Mouse (Mus musculus) midbrain, embryonic 12.5 days (tissue): Measurements from ENCODE around the gene Olfr916. TPM values are rescaled to one million over a fixed set of nuclear protein-coding genes. Genes with fewer than 3 reads are reported as not detected.

Experiments
- ATAC-seq: fragments of 200-750 bp; cut with Nextera tagmentation; 2 replicates; pipeline ENCODE4 v1.8.0; 2017; ENCODE audit warnings: low read depth, moderate TSS enrichment, moderate library complexity; ENCODE audit not compliant: low FRiP score
- H3K27ac ChIP-seq: fragments of 300-500 bp; sonication (generic); replicated peaks from 2 replicates; pipeline ENCODE4 v1.5.1; 2016; ENCODE audit warnings: mild to moderate bottlenecking
- H3K27me3 ChIP-seq: fragments of 300-500 bp; sonication (generic); 2 replicates; pipeline ENCODE4 v1.6.1; 2016; ENCODE audit warnings: mild to moderate bottlenecking
- H3K36me3 ChIP-seq: fragments of 300-500 bp; sonication (generic); 2 replicates; pipeline ENCODE4 v1.6.1; 2016
- H3K4me1 ChIP-seq: fragments of 300-500 bp; sonication (generic); 2 replicates; pipeline ENCODE4 v1.6.1; 2016
- H3K4me2 ChIP-seq: fragments of 300-500 bp; sonication (generic); replicated peaks from 2 replicates; pipeline ENCODE4 v1.6.1; 2016; ENCODE audit warnings: mild to moderate bottlenecking, moderate library complexity
- H3K4me3 ChIP-seq: fragments of 300-500 bp; sonication (generic); 2 replicates; pipeline ENCODE4 v1.5.1; 2016; ENCODE audit warnings: mild to moderate bottlenecking
- H3K9ac ChIP-seq: fragments of 300-500 bp; sonication (generic); replicated peaks from 2 replicates; pipeline ENCODE4 v1.6.1; 2016; ENCODE audit warnings: mild to moderate bottlenecking, moderate library complexity
- H3K9me3 ChIP-seq: fragments of 300-500 bp; sonication (generic); 2 replicates; pipeline ENCODE4 v1.6.1; 2016; ENCODE audit warnings: mild to moderate bottlenecking
- WGBS: fragments of 180-500 bp; shearing (Covaris S2); methylation state at CpG from one replicate; pipeline ENCODE4 v1.1.7; 2016; 5-methylcytosine and 5-hydroxymethylcytosine counted together
- polyA plus RNA-seq: library from polyadenylated mRNA; unstranded; fragments of >200 nt; fragmentation: Nextera tagmentation; extraction: Ambion mirVana; gene quantifications from 2 replicates; pipeline ENCODE4 v1.2.1, GENCODE M21; 2016

Olfr916 gene
- not detected in 2 replicates for polyA plus RNA-seq

GRCm38 (mm10) chr9:38659775-38660174, at the start of gene Olfr916:
Gene Olfr916 (minus strand): TSS chr9:38659875.
- Histone ChIP-seq H3K27ac (no peak within 1 kb of the TSS), H3K36me3 (no peaks in the 10 kb centered on the region), H3K9ac (no peak within 1 kb of the TSS), H3K4me2 (no peak within 1 kb of the TSS), H3K9me3 (no peaks in the 10 kb centered on the region), H3K4me1 (no peaks in the 10 kb centered on the region), H3K27me3 (no peaks in the 10 kb centered on the region), H3K4me3 (no peak within 1 kb of the TSS)
- WGBS = 70% methylated on average over 1 of the region's 1 CpGs
- ATAC-seq = no peak

DNA sequence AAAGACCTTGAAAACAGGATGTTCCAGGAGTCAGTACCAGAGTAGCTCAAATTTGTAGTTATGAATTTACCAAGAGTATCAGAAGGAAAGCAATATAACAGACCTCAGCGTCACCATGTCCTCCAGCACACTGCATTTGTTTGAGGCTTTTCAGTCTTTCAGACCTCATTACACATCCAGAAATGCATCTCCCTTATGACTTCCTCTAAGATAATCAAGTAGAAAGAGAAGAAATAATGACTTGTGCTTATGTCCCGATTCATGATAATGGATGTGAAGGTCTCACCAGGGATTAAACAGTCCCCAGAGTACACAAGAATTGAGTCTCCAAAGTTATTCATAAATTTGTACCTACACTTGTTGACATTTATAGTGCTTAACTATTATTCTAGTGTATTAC, 14.8 kb upstream of the Olfr916 start, which contains the start of gene Olfr918:
Gene Olfr918, minus strand, starts transcription at position 101 of the 400 bp plus-strand sequence.
- H3K9ac ChIP-seq = no peak within 1 kb of the TSS
- WGBS = 94% methylated on average over 2 of the region's 2 CpGs

GRCm38 (mm10) chr9:38672887-38673286, 13.2 kb upstream of the Olfr916 start:
- Histone ChIP-seq H3K36me3 (no peaks in the 10 kb centered on the region), H3K27me3 (no peaks in the 10 kb centered on the region), H3K4me1 (no peaks in the 10 kb centered on the region), H3K4me2 (no peak overlapping the region), H3K27ac (no peak overlapping the region), H3K9ac (no peak overlapping the region), H3K4me3 (no peak overlapping the region), H3K9me3 (no peaks in the 10 kb centered on the region)
- 89% methylated on average over 2 of the region's 2 CpGs for WGBS
- no peak for ATAC-seq

More for the DNA sequence above, 14.8 kb upstream of the Olfr916 start, which contains the start of gene Olfr918:
- Histone ChIP-seq H3K4me2 (no peak within 1 kb of the TSS), H3K27me3 (no peaks in the 10 kb centered on the region), H3K27ac (no peak within 1 kb of the TSS), H3K9me3 (no peaks in the 10 kb centered on the region), H3K4me3 (no peak within 1 kb of the TSS), H3K4me1 (no peaks in the 10 kb centered on the region), H3K36me3 (no peaks in the 10 kb centered on the region)
- no peak for ATAC-seq

- H3K4me2 ChIP-seq = no peak within 1 kb of the TSS
- no peaks in the 10 kb centered on the region for H3K36me3 ChIP-seq
- H3K27ac ChIP-seq = no peak within 1 kb of the TSS
- no peak within 1 kb of the TSS for H3K4me3 ChIP-seq
- ATAC-seq = no peak
- no peaks in the 10 kb centered on the region for H3K9me3 ChIP-seq
- 80% methylated on average over 1 of the region's 1 CpGs for WGBS
- H3K9ac ChIP-seq = no peak within 1 kb of the TSS
- no peaks in the 10 kb centered on the region for H3K27me3 ChIP-seq
- no peaks in the 10 kb centered on the region for H3K4me1 ChIP-seq
Observed at GRCm38 (mm10) chr9:38665742-38666141, 6.1 kb upstream of the Olfr916 start, which contains the start of gene Olfr917. Gene Olfr917 (minus strand): TSS chr9:38665842.

DNA sequence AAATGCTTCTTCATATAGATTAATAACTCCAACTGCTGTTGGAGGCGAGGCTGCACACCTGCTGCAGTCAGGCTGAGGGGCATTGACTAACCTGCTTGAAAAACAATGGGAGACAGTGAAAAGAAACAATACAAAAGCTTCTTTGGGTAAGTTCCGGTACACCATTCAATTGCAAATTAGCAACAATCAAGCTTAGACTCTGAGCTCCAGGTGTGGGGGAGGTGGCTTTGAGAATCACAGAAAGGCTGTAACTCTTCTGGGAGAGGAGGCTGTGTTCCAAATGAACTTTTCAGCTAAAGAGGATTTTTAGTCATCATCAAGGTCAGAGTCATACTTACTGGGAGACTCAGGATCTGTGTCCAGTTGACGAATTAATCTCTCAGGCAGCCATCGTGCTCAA, 27.3 kb downstream of the Olfr916 start:
- Histone ChIP-seq H3K9ac (no peak overlapping the region), H3K27me3 (no peaks in the 10 kb centered on the region), H3K4me1 (no peaks in the 10 kb centered on the region), H3K36me3 (no peaks in the 10 kb centered on the region), H3K4me3 (no peak overlapping the region), H3K27ac (no peak overlapping the region), H3K4me2 (no peak overlapping the region), H3K9me3 (no peaks in the 10 kb centered on the region)
- no peak for ATAC-seq
- 75% methylated on average over 4 of the region's 4 CpGs for WGBS

Other genes starting within 250 kb of the Olfr916 start
- not detected in 2 replicates for gene Olfr901, start 230.4 kb downstream of the Olfr916 start, polyA plus RNA-seq
- gene Olfr902, start 212.2 kb downstream of the Olfr916 start, polyA plus RNA-seq = not detected in 2 replicates
- not detected in 2 replicates for gene Olfr904, start 196.7 kb downstream of the Olfr916 start, polyA plus RNA-seq
- not detected in 2 replicates for gene Olfr905, start 188.8 kb downstream of the Olfr916 start, polyA plus RNA-seq
- not detected in 2 replicates for gene Olfr906, start 172.8 kb downstream of the Olfr916 start, polyA plus RNA-seq
- not detected in 2 replicates for gene Olfr907, start 164.1 kb downstream of the Olfr916 start, polyA plus RNA-seq
- gene Olfr911-ps1, start 138.3 kb downstream of the Olfr916 start, polyA plus RNA-seq = not detected in 2 replicates
- not detected in 2 replicates for gene Olfr910, start 122.0 kb downstream of the Olfr916 start, polyA plus RNA-seq
- gene Olfr912, start 79.7 kb downstream of the Olfr916 start, polyA plus RNA-seq = not detected in 2 replicates
- gene Olfr913, start 67.1 kb downstream of the Olfr916 start, polyA plus RNA-seq = not detected in 2 replicates
- not detected in 2 replicates for gene Olfr914, start 54.8 kb downstream of the Olfr916 start, polyA plus RNA-seq
- not detected in 2 replicates for gene Olfr917, start 6.0 kb upstream of the Olfr916 start, polyA plus RNA-seq
- not detected in 2 replicates for gene Olfr918, start 14.7 kb upstream of the Olfr916 start, polyA plus RNA-seq
- not detected in 2 replicates for gene Olfr919, start 43.8 kb upstream of the Olfr916 start, polyA plus RNA-seq
- gene Vwa5a, start 58.4 kb upstream of the Olfr916 start, polyA plus RNA-seq = 7.9 and 9.0 TPM in 2 replicates
- gene Olfr920, start 92.4 kb upstream of the Olfr916 start, polyA plus RNA-seq = not detected in 2 replicates
- not detected in 2 replicates for gene Olfr921, start 113.2 kb upstream of the Olfr916 start, polyA plus RNA-seq
- not detected in 2 replicates for gene Olfr922, start 154.7 kb upstream of the Olfr916 start, polyA plus RNA-seq
- gene Olfr923, start 166.7 kb upstream of the Olfr916 start, polyA plus RNA-seq = not detected in 2 replicates
- gene Olfr924, start 184.6 kb upstream of the Olfr916 start, polyA plus RNA-seq = not detected in 2 replicates
- gene Olfr26, start 195.2 kb upstream of the Olfr916 start, polyA plus RNA-seq = not detected in 2 replicates
- not detected in 2 replicates for gene Olfr926, start 217.3 kb upstream of the Olfr916 start, polyA plus RNA-seq